Mouse (Mus musculus): ENCODE data around the gene Alg12.

DNA sequence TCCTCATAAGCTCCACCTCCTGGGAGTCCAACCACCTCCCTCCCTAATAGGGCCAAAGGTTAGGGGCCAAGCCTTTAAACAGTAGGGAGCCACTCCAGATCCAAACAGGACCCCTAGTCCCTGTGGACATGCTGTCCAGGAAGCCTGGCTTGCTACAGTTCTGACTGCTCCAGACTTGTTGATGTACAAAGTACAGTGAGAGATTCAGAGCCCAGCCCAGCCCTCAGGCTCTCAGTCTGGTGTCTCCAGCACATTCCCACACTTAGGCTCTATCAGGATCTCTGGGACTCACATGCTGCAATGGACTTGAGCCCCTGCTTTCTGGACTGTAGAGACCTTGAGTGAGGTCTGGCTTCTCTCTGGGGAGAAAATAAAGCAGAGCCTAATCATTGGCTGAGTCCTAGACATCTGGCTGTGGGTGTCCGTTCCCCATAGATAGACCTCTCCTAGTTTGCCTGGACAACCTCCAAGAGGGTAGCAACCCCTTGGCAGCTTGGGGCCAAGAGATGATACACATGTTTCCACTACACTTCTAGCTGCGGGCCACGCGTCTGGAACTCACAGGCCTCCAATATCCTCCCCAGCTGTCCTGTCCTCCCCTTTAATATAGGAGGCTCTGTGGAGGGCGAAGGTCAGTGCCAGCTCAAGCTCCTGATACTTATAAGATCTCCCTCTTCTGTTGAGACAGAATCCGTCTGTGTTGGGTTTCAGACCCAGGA lies 49.1 kb upstream of the Alg12 start:
- TF ChIP-seq POLR2A (IDR thresholded peaks at IDR 0.05; ENCODE audit: low read depth, low read length) (no peak), CTCF (IDR thresholded peaks at IDR 0.05; ENCODE audit: extremely low read depth, insufficient read depth, insufficient read length, insufficient replicate concordance) (no peak)

All from spleen, adult 2 months (tissue).